Mouse (Mus musculus): ENCODE measurements at regions not wholly inside any gene's neighbourhood (a gene's known extent, or its start where the extent isn't known, plus 50 kb on each side); places are given as distances from the start of the nearest gene placed in this dataset.

GRCm38 (mm10) chr17:87202958-87203720 is 62.6 kb downstream of the Mcfd2 start:
- no peaks in the 10 kb centered on the region for H3K36me3 ChIP-seq
- H3K4me3 ChIP-seq = no peak overlapping the region
- H3K27me3 ChIP-seq (replicated peaks) = no peaks in the 10 kb centered on the region
- ATAC-seq = peak; percentile 31; the same call in 1 of the 2 replicates
- H3K9ac ChIP-seq = 0 out of 2 replicates have a peak overlapping the region, but pooled peaks have one; percentile 18
- 0 out of 2 replicates have a peak overlapping the region, but pooled peaks have one; percentile 38 for H3K27ac ChIP-seq
- peaks cover 27% of the 10 kb centered on the region for H3K4me1 ChIP-seq
- H3K9me3 ChIP-seq (replicated peaks) = no peaks in the 10 kb centered on the region
- H3K4me2 ChIP-seq = no peak overlapping the region
- 21% methylated on average over 5 of the region's 5 CpGs for WGBS (ENCODE audit: insufficient replicate concordance)

GRCm38 (mm10) chr17:87202490-87202889 is 63.2 kb downstream of the Mcfd2 start:
- Histone ChIP-seq H3K27ac (peak overlapping the region; percentile 30; the same call in 1 of the 2 replicates), H3K4me1 (peaks cover 27% of the 10 kb centered on the region), H3K9ac (peak overlapping the region; percentile 27; the same call in 1 of the 2 replicates), H3K4me2 (no peak overlapping the region), H3K36me3 (no peaks in the 10 kb centered on the region), H3K9me3 (replicated peaks) (no peaks in the 10 kb centered on the region), H3K4me3 (no peak overlapping the region), H3K27me3 (replicated peaks) (no peaks in the 10 kb centered on the region)
- WGBS (ENCODE audit: insufficient replicate concordance) = 13% methylated on average over 6 of the region's 6 CpGs
- ATAC-seq = 0 out of 2 replicates have a peak, but pooled peaks have one; percentile 22

GRCm38 (mm10) chr17:87200721-87201242 is 65.0 kb downstream of the Mcfd2 start:
- no peak overlapping the region for H3K4me2 ChIP-seq
- no peak overlapping the region for H3K9ac ChIP-seq
- no peaks in the 10 kb centered on the region for H3K9me3 ChIP-seq (replicated peaks)
- 57% methylated on average over 3 of the region's 3 CpGs for WGBS (ENCODE audit: insufficient replicate concordance)
- H3K4me3 ChIP-seq = no peak overlapping the region
- no peaks in the 10 kb centered on the region for H3K36me3 ChIP-seq
- H3K27ac ChIP-seq = no peak overlapping the region; the same call in 1 of the 2 replicates
- no peaks in the 10 kb centered on the region for H3K27me3 ChIP-seq (replicated peaks)
- peaks cover 27% of the 10 kb centered on the region for H3K4me1 ChIP-seq
- ATAC-seq = peak; percentile 38; the same call in 1 of the 2 replicates

- no peak overlapping the region for H3K4me3 ChIP-seq
- no peak for ATAC-seq
- H3K9me3 ChIP-seq (replicated peaks) = no peaks in the 10 kb centered on the region
- H3K4me1 ChIP-seq = peaks cover 27% of the 10 kb centered on the region
- no peaks in the 10 kb centered on the region for H3K36me3 ChIP-seq
- no peaks in the 10 kb centered on the region for H3K27me3 ChIP-seq (replicated peaks)
- H3K9ac ChIP-seq = no peak overlapping the region
- H3K4me2 ChIP-seq = no peak overlapping the region
- H3K27ac ChIP-seq = no peak overlapping the region
- WGBS (ENCODE audit: insufficient replicate concordance) = 64% methylated on average over 2 of the region's 2 CpGs
Measured at GRCm38 (mm10) chr17:87200134-87200533, 65.6 kb downstream of the Mcfd2 start.

GRCm38 (mm10) chr17:87199134-87199533 is 66.6 kb downstream of the Mcfd2 start:
- no peak for ATAC-seq
- H3K9me3 ChIP-seq (replicated peaks) = no peaks in the 10 kb centered on the region
- H3K36me3 ChIP-seq = no peaks in the 10 kb centered on the region
- no peak overlapping the region for H3K9ac ChIP-seq
- peaks cover 27% of the 10 kb centered on the region for H3K4me1 ChIP-seq
- no peak overlapping the region for H3K4me3 ChIP-seq
- WGBS (ENCODE audit: insufficient replicate concordance) = 59% methylated on average over 3 of the region's 3 CpGs
- H3K4me2 ChIP-seq = no peak overlapping the region
- H3K27me3 ChIP-seq (replicated peaks) = no peaks in the 10 kb centered on the region
- H3K27ac ChIP-seq = no peak overlapping the region

GRCm38 (mm10) chr17:87197434-87197833 is 68.3 kb downstream of the Mcfd2 start:
- WGBS (ENCODE audit: insufficient replicate concordance) = 67% methylated on average over 4 of the region's 4 CpGs
- Histone ChIP-seq H3K27me3 (replicated peaks) (no peaks in the 10 kb centered on the region), H3K4me1 (peaks cover 18% of the 10 kb centered on the region), H3K9me3 (replicated peaks) (no peaks in the 10 kb centered on the region), H3K4me2 (no peak overlapping the region), H3K27ac (no peak overlapping the region), H3K4me3 (no peak overlapping the region), H3K9ac (no peak overlapping the region), H3K36me3 (no peaks in the 10 kb centered on the region)
- ATAC-seq = no peak

GRCm38 (mm10) chr17:87194639-87195038 is 71.1 kb downstream of the Mcfd2 start:
- H3K4me1 ChIP-seq = no peaks in the 10 kb centered on the region
- 66% methylated on average over 11 of the region's 11 CpGs for WGBS (ENCODE audit: insufficient replicate concordance)
- no peak overlapping the region for H3K4me2 ChIP-seq
- no peak for ATAC-seq
- H3K9ac ChIP-seq = no peak overlapping the region
- H3K27ac ChIP-seq = no peak overlapping the region
- no peaks in the 10 kb centered on the region for H3K27me3 ChIP-seq (replicated peaks)
- no peaks in the 10 kb centered on the region for H3K9me3 ChIP-seq (replicated peaks)
- H3K4me3 ChIP-seq = no peak overlapping the region
- no peaks in the 10 kb centered on the region for H3K36me3 ChIP-seq

- ATAC-seq = no peak
- no peak overlapping the region for H3K27ac ChIP-seq
- no peaks in the 10 kb centered on the region for H3K4me1 ChIP-seq
- no peaks in the 10 kb centered on the region for H3K27me3 ChIP-seq (replicated peaks)
- no peak overlapping the region for H3K4me2 ChIP-seq
- no peaks in the 10 kb centered on the region for H3K9me3 ChIP-seq (replicated peaks)
- H3K9ac ChIP-seq = no peak overlapping the region
- no peak overlapping the region for H3K4me3 ChIP-seq
- no peaks in the 10 kb centered on the region for H3K36me3 ChIP-seq
- 18% methylated on average over 7 of the region's 7 CpGs for WGBS (ENCODE audit: insufficient replicate concordance)
Measured at GRCm38 (mm10) chr17:87193482-87193881, 72.3 kb downstream of the Mcfd2 start.

- Histone ChIP-seq H3K27me3 (replicated peaks) (peaks cover 21% of the 10 kb centered on the region; the same call in 1 of the 2 replicates), H3K27ac (no peak overlapping the region), H3K4me1 (peaks cover 13% of the 10 kb centered on the region), H3K36me3 (no peaks in the 10 kb centered on the region), H3K9ac (no peak overlapping the region), H3K9me3 (replicated peaks) (no peaks in the 10 kb centered on the region), H3K4me2 (no peak overlapping the region), H3K4me3 (no peak overlapping the region)
- no peak for ATAC-seq
- 67% methylated on average over 3 of the region's 3 CpGs for WGBS (ENCODE audit: insufficient replicate concordance)
Measured at GRCm38 (mm10) chr17:87189670-87190069, 76.1 kb downstream of the Mcfd2 start.

Measured in liver, embryonic 12.5 days (tissue).